Mouse (Mus musculus): ENCODE data around the gene Olfr1309. TPM values are rescaled to one million over a fixed set of nuclear protein-coding genes. Genes with fewer than 3 reads are reported as not detected.
"Not testable (repeated sequence)": the region's sequence is repeated elsewhere in the genome, so short reads cannot be mapped to it uniquely, and the experiment has no call there.

Olfr1309 gene
- total RNA-seq (2021), result not detected
- long read RNA-seq, experiment 1, result 0 reads
- long read RNA-seq, experiment 2, result 0 reads

GRCm38 (mm10) chr2:111990181-111990580 is at the start of gene Olfr1309:
Gene Olfr1309, minus strand, starts transcription at chr2:111990281.
- DNase-seq, result no peak
- intact Hi-C loops (cut with DNase I; ENCODE audit: low total_unique reads), result no loop called here

DNA sequence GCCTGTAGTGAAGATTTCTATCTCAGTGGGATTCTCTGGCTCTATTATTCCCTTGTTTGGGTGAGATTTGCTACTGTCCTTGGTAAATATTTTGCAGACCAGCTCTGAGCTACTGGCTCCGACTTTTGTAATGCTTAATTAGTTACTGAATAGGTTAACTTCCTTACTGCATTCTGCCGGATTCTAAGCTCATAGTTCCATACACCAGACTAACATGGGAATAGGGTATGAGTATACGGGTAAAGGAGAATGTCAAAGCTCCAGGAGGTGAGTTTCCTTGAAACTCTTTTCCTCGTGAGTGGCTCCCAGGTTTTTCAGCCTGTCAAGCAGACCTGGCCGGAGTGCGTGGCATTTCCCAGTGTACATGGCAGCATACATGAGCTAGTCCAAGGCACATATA is 36.9 kb upstream of the Olfr1309 start:
- DNase-seq; intact Hi-C loops (cut with DNase I; ENCODE audit: low total_unique reads): not testable (repeated sequence)

GRCm38 (mm10) chr2:112024312-112024711 is 34.2 kb upstream of the Olfr1309 start, which contains the start of gene Olfr1311:
Gene Olfr1311, minus strand, starts transcription at chr2:112024412.
- intact Hi-C loops (cut with DNase I; ENCODE audit: low total_unique reads), result no loop called here
- DNase-seq, result no peak

- no peak for DNase-seq
- intact Hi-C loops (cut with DNase I; ENCODE audit: low total_unique reads), result no loop called here
Measured at GRCm38 (mm10) chr2:112014900-112015299, 24.8 kb upstream of the Olfr1309 start.

- DNase-seq, result no peak
- intact Hi-C loops (cut with DNase I; ENCODE audit: low total_unique reads), result no loop called here
Measured at GRCm38 (mm10) chr2:112012608-112013007, 22.5 kb upstream of the Olfr1309 start, which contains the start of gene Olfr1310. Gene Olfr1310, minus strand, starts transcription at chr2:112012708.

GRCm38 (mm10) chr2:111964844-111965243 is 25.2 kb downstream of the Olfr1309 start, which contains the start of gene Olfr1308:
Gene Olfr1308, minus strand, starts transcription at chr2:111964944.
- DNase-seq, result no peak
- intact Hi-C loops (cut with DNase I; ENCODE audit: low total_unique reads), result no loop called here

DNA sequence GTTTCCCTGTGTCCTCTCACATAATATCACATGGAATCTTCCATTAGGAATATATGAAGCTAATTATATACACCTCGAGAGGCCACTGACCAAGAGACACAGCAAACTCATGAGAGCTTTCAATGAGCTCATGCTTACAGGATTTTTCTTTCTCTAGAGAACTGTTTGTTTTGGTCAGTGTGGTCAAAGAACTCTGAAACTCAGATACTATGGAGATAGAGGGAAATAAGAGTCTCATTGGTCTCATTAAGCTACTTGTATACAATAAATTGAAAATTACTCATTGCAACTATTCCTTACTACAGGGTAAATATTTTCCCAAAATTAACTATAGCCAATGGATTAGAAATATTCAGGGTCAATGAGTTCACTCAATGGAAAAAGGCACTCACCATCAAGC is 40.7 kb downstream of the Olfr1309 start, which contains the start of gene Olfr1307:
Olfr1307 (minus strand) TSS at position 101 of the 400 bp plus-strand sequence.
- intact Hi-C loops (cut with DNase I; ENCODE audit: low total_unique reads), result no loop called here
- no peak for DNase-seq

Other genes starting within 250 kb of the Olfr1309 start
- gene Olfr1301, start 239.3 kb downstream of the Olfr1309 start, total RNA-seq (2021), result not detected
- not detected for gene Olfr1302, start 212.9 kb downstream of the Olfr1309 start, total RNA-seq (2021)
- not detected for gene Olfr1303, start 169.9 kb downstream of the Olfr1309 start, total RNA-seq (2021)
- not detected for gene Olfr1305, start 113.1 kb downstream of the Olfr1309 start, total RNA-seq (2021)
- gene Olfr1306, start 74.0 kb downstream of the Olfr1309 start, total RNA-seq (2021), result not detected
- gene Olfr1307, start 40.8 kb downstream of the Olfr1309 start, total RNA-seq (2021), result not detected
- gene Olfr1308, start 25.3 kb downstream of the Olfr1309 start, total RNA-seq (2021), result not detected
- not detected for gene Olfr1310, start 22.4 kb upstream of the Olfr1309 start, total RNA-seq (2021)
- gene Olfr1311, start 34.1 kb upstream of the Olfr1309 start, total RNA-seq (2021), result not detected
- not detected for gene Olfr1312, start 60.0 kb upstream of the Olfr1309 start, total RNA-seq (2021)
- gene Olfr1313, start 87.6 kb upstream of the Olfr1309 start, total RNA-seq (2021), result not detected
- gene Olfr1314, start 106.5 kb upstream of the Olfr1309 start, total RNA-seq (2021), result not detected
- not detected for gene Olfr1315-ps1, start 125.2 kb upstream of the Olfr1309 start, total RNA-seq (2021)
- not detected for gene Olfr1316, start 144.7 kb upstream of the Olfr1309 start, total RNA-seq (2021)
- gene Olfr1317, start 150.0 kb upstream of the Olfr1309 start, total RNA-seq (2021), result not detected
- not detected for gene Olfr1318, start 163.9 kb upstream of the Olfr1309 start, total RNA-seq (2021)
- 1 to 10 TPM; 1.7 to 2.2 TPM for gene Lpcat4, start 249.2 kb upstream of the Olfr1309 start, total RNA-seq (2021)